Mouse (Mus musculus): ENCODE data around the gene Tssk6. TPM values are rescaled to one million over a fixed set of nuclear protein-coding genes. Genes with fewer than 3 reads are reported as not detected.

The Tssk6 gene
- 1 to 10 TPM; 1.4 to 2.1 TPM for total RNA-seq (2023)

DNA sequence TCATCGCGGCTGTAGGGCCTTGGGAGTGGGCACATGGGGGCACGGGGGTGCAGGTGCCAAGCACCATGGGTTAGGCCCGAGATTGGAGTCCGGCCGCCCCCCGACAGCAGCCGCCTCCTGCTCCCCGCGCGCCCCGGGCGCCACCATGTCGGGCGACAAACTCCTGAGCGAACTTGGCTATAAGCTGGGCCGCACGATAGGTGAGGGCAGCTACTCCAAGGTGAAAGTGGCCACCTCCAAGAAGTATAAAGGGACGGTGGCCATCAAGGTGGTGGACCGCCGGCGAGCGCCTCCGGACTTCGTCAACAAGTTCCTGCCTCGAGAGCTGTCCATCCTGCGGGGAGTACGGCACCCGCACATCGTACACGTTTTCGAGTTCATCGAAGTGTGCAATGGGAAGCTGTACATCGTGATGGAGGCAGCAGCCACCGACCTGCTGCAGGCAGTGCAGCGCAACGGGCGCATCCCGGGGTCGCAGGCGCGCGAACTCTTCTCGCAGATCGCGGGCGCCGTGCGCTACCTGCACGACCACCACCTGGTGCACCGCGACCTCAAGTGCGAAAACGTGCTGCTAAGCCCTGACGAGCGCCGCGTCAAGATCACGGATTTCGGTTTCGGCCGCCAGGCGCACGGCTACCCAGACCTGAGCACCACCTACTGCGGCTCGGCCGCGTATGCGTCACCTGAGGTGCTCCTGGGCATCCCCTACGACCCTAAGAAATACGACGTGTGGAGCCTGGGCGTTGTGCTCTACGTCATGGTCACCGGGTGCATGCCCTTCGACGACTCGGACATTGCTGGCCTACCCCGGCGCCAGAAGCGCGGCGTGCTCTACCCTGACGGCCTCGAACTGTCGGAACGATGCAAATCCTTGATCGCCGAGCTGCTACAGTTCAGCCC is at the start of gene Tssk6, which contains the start of the genes Ndufa13 and Yjefn3:
TSS of gene Tssk6 (plus strand) at position 22 of the 900 bp plus-strand sequence.
TSS of gene Ndufa13 (minus strand) at position 396 of the 900 bp plus-strand sequence.
TSS of gene Yjefn3 (minus strand) at position 550 of the 900 bp plus-strand sequence.

DNA sequence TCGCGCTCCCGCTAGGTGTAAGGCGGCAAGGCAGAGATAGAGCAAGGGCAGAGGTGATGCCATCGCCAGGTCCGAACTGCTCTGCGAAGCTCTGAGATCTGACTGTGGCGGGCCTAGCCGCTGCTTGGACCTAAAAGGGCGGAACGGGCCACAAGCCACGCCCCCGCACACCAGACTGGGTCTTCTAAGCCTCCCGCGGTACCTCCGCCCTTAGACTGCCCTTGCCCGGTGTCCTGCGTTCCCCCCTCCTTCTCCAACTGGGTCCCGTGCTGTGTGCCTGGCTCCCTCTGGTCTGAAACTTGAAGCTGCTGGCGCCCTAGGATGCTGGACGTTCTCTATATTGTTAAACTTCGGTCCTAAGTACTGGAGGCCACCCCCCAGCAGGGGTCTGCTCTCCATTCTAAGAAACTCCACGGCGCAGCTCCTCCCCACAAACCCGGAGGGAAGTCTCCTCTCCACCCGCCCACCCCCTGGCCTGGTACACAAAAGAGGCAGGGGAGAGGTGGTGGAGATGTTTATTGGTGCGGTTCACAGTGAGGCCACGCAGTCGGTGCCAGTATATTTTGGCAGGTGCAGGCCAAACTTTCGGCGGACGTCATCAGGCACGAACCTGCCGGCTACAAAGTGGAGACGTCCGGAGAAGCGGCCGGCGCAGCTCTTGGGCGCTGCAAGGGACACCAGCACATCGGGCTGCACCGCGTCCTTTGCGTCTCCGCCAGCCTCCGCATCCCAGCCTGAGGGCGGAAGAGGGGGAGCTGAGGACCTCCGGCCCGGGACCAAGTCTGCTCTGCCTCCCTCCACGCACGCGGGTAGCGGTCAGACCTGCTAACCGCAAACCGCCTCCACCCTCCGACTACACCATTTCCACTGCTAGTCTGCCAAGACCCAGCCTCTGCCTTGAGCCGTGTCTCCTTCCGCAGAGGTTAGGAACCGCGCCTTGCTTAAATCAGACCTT is 14.4 kb upstream of the Tssk6 start, which contains the start of gene Cilp2:
TSS of gene Cilp2 (minus strand) at position 399 of the 955 bp plus-strand sequence.

Other genes with a start within 250 kb of the Tssk6 start
- under 1 TPM; 0.11 to 0.38 TPM for gene Zfp964, start 247.7 kb upstream of the Tssk6 start, total RNA-seq (2023)
- gene Zfp869, start 191.5 kb upstream of the Tssk6 start, total RNA-seq (2023): 10 to 100 TPM; 15.5 to 16.4 TPM
- 1 to 10 TPM; 2.7 to 3.5 TPM for gene Zfp963, start 152.2 kb upstream of the Tssk6 start, total RNA-seq (2023)
- gene Gm20422, start 127.3 kb upstream of the Tssk6 start, total RNA-seq (2023): 1 to 10 TPM in 1 of 2 experiments, not detected in 1; 2.1 TPM
- 10 to 100 TPM; 27.9 to 31.3 TPM for gene Atp13a1, start 111.0 kb upstream of the Tssk6 start, total RNA-seq (2023)
- 10 to 100 TPM; 12.8 to 14.1 TPM for gene Zfp866, start 111.0 kb upstream of the Tssk6 start, total RNA-seq (2023)
- 100 to 1,000 TPM; 362 to 363 TPM for gene Gmip, start 93.5 kb upstream of the Tssk6 start, total RNA-seq (2023)
- 1 to 10 TPM; 3.5 TPM for gene Lpar2, start 79.8 kb upstream of the Tssk6 start, total RNA-seq (2023)
- gene Pbx4, start 69.7 kb upstream of the Tssk6 start, total RNA-seq (2023): 1 to 10 TPM; 1.5 to 2.0 TPM
- under 1 TPM in 1 of 2 experiments, not detected in 1; 0.07 TPM for gene Cilp2, start 14.5 kb upstream of the Tssk6 start, total RNA-seq (2023)
- 10 to 100 TPM; 63.2 to 66.0 TPM for gene Ndufa13, start 374 bp downstream of the Tssk6 start, total RNA-seq (2023)
- 1 to 10 TPM; 2.5 to 2.9 TPM for gene Yjefn3, start 528 bp downstream of the Tssk6 start, total RNA-seq (2023)
- gene Gatad2a, start 94.2 kb downstream of the Tssk6 start, total RNA-seq (2023): 10 to 100 TPM; 67.2 to 72.4 TPM
- 10 to 100 TPM; 72.8 to 73.8 TPM for gene Mau2, start 140.6 kb downstream of the Tssk6 start, total RNA-seq (2023)
- gene Sugp1, start 140.6 kb downstream of the Tssk6 start, total RNA-seq (2023): 10 to 100 TPM; 26.9 to 30.8 TPM
- gene Tm6sf2, start 170.7 kb downstream of the Tssk6 start, total RNA-seq (2023): under 1 TPM in 1 of 2 experiments, not detected in 1; 0.29 TPM
- gene Hapln4, start 181.3 kb downstream of the Tssk6 start, total RNA-seq (2023): not detected
- gene Ncan, start 218.7 kb downstream of the Tssk6 start, total RNA-seq (2023): not detected
- gene Nr2c2ap, start 229.1 kb downstream of the Tssk6 start, total RNA-seq (2023): 1 to 10 TPM; 8.0 to 10.0 TPM
- gene Rfxank, start 237.0 kb downstream of the Tssk6 start, total RNA-seq (2023): 10 to 100 TPM; 11.4 to 16.8 TPM
- 10 to 100 TPM; 32.8 to 36.2 TPM for gene Borcs8, start 237.3 kb downstream of the Tssk6 start, total RNA-seq (2023)
- under 1 TPM; 0.44 to 0.79 TPM for gene Mef2b, start 237.5 kb downstream of the Tssk6 start, total RNA-seq (2023)